Mouse (Mus musculus) midbrain, embryonic 15.5 days (tissue): Measurements from ENCODE around the gene Ralgapa2. TPM values are rescaled to one million over a fixed set of nuclear protein-coding genes. Genes with fewer than 3 reads are reported as not detected.

Source experiments
- ATAC-seq: fragments of 200-750 bp; cut with Nextera tagmentation; replicated peaks from 2 replicates; pipeline ENCODE4 v1.8.0; 2017; ENCODE audit warnings: moderate TSS enrichment
- H3K27ac ChIP-seq: fragments of 300-500 bp; sonication (generic); 2 replicates; pipeline ENCODE4 v1.5.1; 2015; ENCODE audit warnings: mild to moderate bottlenecking, inconsistent platforms
- H3K27me3 ChIP-seq: fragments of 300-500 bp; sonication (generic); replicated peaks from 2 replicates; pipeline ENCODE4 v1.6.1; 2015; ENCODE audit warnings: inconsistent platforms
- H3K36me3 ChIP-seq: fragments of 300-500 bp; sonication (generic); replicated peaks from 2 replicates; pipeline ENCODE4 v1.6.1; 2015; ENCODE audit warnings: inconsistent platforms
- H3K4me1 ChIP-seq: fragments of 300-500 bp; sonication (generic); 2 replicates; pipeline ENCODE4 v1.6.1; 2015; ENCODE audit warnings: inconsistent platforms
- H3K4me2 ChIP-seq: fragments of 300-500 bp; sonication (generic); 2 replicates; pipeline ENCODE4 v1.6.1; 2015; ENCODE audit warnings: inconsistent platforms, mild to moderate bottlenecking, moderate library complexity
- H3K4me3 ChIP-seq: fragments of 300-500 bp; sonication (generic); 2 replicates; pipeline ENCODE4 v1.5.1; 2015; ENCODE audit warnings: mild to moderate bottlenecking, inconsistent platforms
- H3K9ac ChIP-seq: fragments of 300-500 bp; sonication (generic); 2 replicates; pipeline ENCODE4 v1.6.1; 2015; ENCODE audit warnings: mild to moderate bottlenecking, inconsistent platforms
- H3K9me3 ChIP-seq: fragments of 300-500 bp; sonication (generic); 2 replicates; pipeline ENCODE4 v1.6.1; 2016; ENCODE audit warnings: inconsistent platforms
- WGBS: fragments of 180-500 bp; shearing (Covaris S2); methylation state at CpG from one replicate; pipeline ENCODE4 v1.1.7; 2015; ENCODE audit warnings: mixed read lengths; 5-methylcytosine and 5-hydroxymethylcytosine counted together
- polyA plus RNA-seq: library from polyadenylated mRNA; unstranded; fragments of >200 nt; fragmentation: Nextera tagmentation; extraction: Ambion mirVana; gene quantifications from 2 replicates; pipeline ENCODE4 v1.2.1, GENCODE M21; 2015

The Ralgapa2 gene
- polyA plus RNA-seq, 1 experiment from 2014 or later = 15.1 TPM

GRCm38 (mm10) chr2:146416283-146416682 is 95.9 kb downstream of the Ralgapa2 start:
- no peak overlapping the region for H3K27ac ChIP-seq
- no peaks in the 10 kb centered on the region for H3K27me3 ChIP-seq
- H3K36me3 ChIP-seq = 0 out of 2 replicates have a peak, but pooled peaks cover 3% of the 10 kb centered on the region
- no peak overlapping the region for H3K4me3 ChIP-seq
- WGBS = 90% methylated on average over 2 of the region's 2 CpGs
- ATAC-seq = no peak
- no peak overlapping the region for H3K9ac ChIP-seq
- no peaks in the 10 kb centered on the region for H3K9me3 ChIP-seq
- peaks cover 5% of the 10 kb centered on the region for H3K4me1 ChIP-seq
- no peak overlapping the region for H3K4me2 ChIP-seq

- WGBS = 30% methylated on average over 8 of the region's 8 CpGs
- H3K9me3 ChIP-seq = no peaks in the 10 kb centered on the region
- no peak overlapping the region for H3K4me3 ChIP-seq
- H3K27me3 ChIP-seq = no peaks in the 10 kb centered on the region
- H3K4me1 ChIP-seq = peaks cover 5% of the 10 kb centered on the region
- H3K9ac ChIP-seq = no peak overlapping the region
- H3K36me3 ChIP-seq = no peaks in the 10 kb centered on the region
- peak overlapping the region; percentile 74 for H3K27ac ChIP-seq
- ATAC-seq = peak; percentile 95
- 0 out of 2 replicates have a peak overlapping the region, but pooled peaks have one; percentile 24 for H3K4me2 ChIP-seq
Measured at GRCm38 (mm10) chr2:146414484-146415291, 97.5 kb downstream of the Ralgapa2 start.

DNA sequence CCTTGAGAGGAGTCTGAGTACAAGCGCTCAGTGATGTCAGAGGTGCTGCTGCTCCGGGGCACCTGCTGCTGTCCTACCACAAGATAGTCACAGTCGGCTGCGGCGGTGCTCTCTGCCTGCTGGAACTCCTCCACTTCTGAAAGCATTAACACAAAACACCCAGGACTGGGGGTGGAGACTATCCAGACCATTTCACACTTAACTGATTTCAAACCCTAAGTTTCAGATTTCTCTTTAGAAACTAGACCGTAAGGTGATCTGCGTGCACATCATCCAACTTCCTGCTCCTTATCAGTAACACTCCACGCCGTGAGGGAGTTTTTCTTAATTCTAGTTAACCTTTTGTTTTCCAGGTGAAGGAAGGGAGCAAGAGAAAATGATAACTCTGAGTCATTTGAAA is 99.4 kb downstream of the Ralgapa2 start:
- H3K27ac ChIP-seq = no peak overlapping the region

DNA sequence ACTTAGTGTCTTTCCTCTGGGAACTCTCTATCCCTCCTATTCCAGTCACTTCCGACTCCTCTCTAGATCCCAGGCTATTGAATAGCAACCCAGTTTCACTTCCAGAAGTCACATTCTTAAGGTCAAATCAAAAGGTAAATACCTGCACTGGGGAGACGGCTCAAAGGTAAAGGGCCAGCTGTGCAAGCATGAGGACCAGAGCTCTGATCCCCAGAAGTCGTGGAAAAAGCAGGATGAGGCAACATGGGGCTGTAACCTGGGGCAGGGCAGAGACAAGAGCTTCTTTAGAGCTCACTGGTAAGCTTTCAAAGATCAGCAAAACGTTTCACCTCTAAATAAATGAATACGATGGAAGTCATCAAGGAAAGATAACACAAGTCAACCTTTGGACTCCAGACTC is 100.2 kb downstream of the Ralgapa2 start:
- no peak overlapping the region for H3K4me3 ChIP-seq
- H3K4me2 ChIP-seq = no peak overlapping the region
- H3K27me3 ChIP-seq = no peaks in the 10 kb centered on the region
- no peak for ATAC-seq
- no peaks in the 10 kb centered on the region for H3K36me3 ChIP-seq
- WGBS = 85% methylated on average over 5 of the region's 5 CpGs
- H3K4me1 ChIP-seq = peaks cover 5% of the 10 kb centered on the region
- H3K9me3 ChIP-seq = no peaks in the 10 kb centered on the region
- no peak overlapping the region for H3K27ac ChIP-seq
- H3K9ac ChIP-seq = no peak overlapping the region

More for the DNA sequence above, 99.4 kb downstream of the Ralgapa2 start:
- peaks cover 5% of the 10 kb centered on the region for H3K4me1 ChIP-seq
- H3K4me3 ChIP-seq = no peak overlapping the region
- WGBS = 76% methylated on average over 9 of the region's 9 CpGs
- H3K9ac ChIP-seq = no peak overlapping the region
- H3K36me3 ChIP-seq = no peaks in the 10 kb centered on the region
- no peaks in the 10 kb centered on the region for H3K27me3 ChIP-seq
- no peak overlapping the region for H3K4me2 ChIP-seq
- H3K9me3 ChIP-seq = no peaks in the 10 kb centered on the region
- no peak for ATAC-seq

GRCm38 (mm10) chr2:146407078-146407477 is 105.1 kb downstream of the Ralgapa2 start:
- H3K9me3 ChIP-seq = no peaks in the 10 kb centered on the region
- no peak for ATAC-seq
- H3K9ac ChIP-seq = no peak overlapping the region
- no peaks in the 10 kb centered on the region for H3K27me3 ChIP-seq
- H3K4me1 ChIP-seq = no peaks in the 10 kb centered on the region
- H3K4me3 ChIP-seq = no peak overlapping the region
- WGBS = 91% methylated on average over 4 of the region's 4 CpGs
- no peak overlapping the region for H3K4me2 ChIP-seq
- H3K36me3 ChIP-seq = no peaks in the 10 kb centered on the region
- H3K27ac ChIP-seq = no peak overlapping the region

DNA sequence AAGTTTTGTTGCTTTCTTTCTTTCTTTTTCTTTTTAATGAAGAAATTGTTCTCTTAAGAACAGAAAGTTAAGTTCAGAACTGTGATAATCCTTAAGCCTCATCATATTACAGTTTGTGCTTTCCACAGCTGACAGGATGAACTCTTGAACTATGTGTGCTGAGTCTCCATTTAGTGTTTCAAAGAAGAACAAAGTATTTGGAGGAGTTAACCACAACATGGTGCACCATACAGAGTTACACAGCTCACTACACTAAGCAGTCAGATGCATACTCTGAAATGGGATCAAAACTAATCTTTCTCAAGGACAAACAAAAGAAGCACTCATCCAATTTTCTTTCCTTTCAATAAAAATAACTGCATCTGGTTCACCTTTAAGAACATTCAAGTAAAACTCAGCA is 110.6 kb downstream of the Ralgapa2 start:
- no peaks in the 10 kb centered on the region for H3K9me3 ChIP-seq
- H3K36me3 ChIP-seq = no peaks in the 10 kb centered on the region
- no peak overlapping the region for H3K27ac ChIP-seq
- H3K4me2 ChIP-seq = no peak overlapping the region
- no peak for ATAC-seq
- no peak overlapping the region for H3K9ac ChIP-seq
- no peaks in the 10 kb centered on the region for H3K4me1 ChIP-seq
- H3K4me3 ChIP-seq = no peak overlapping the region
- H3K27me3 ChIP-seq = no peaks in the 10 kb centered on the region

DNA sequence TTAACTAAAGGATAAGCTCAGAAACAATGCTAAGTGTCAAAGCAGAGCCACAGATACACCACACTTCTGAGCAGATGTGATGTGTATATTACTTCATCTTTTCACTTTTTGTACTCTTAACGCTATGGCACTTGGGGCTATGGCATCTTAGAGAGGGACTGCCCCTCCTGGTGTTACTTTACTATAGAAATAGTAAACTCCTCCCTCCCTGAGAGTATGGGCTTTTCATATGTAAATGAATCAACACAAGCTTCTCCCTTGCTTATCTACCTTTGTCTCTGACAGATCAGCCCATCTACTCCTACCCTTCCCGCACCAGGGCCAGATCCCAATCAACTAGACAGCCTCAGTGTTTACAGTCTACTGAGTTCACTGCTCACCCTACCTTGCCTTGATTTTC is 111.4 kb downstream of the Ralgapa2 start:
- 21% methylated on average over 2 of the region's 2 CpGs for WGBS
- Histone ChIP-seq H3K9me3 (no peaks in the 10 kb centered on the region), H3K36me3 (no peaks in the 10 kb centered on the region), H3K27me3 (no peaks in the 10 kb centered on the region), H3K4me3 (no peak overlapping the region), H3K4me1 (no peaks in the 10 kb centered on the region), H3K9ac (no peak overlapping the region), H3K4me2 (no peak overlapping the region), H3K27ac (no peak overlapping the region)
- ATAC-seq = no peak

- no peak for ATAC-seq
Measured at GRCm38 (mm10) chr2:146398211-146398865, 113.8 kb downstream of the Ralgapa2 start.

GRCm38 (mm10) chr2:146387211-146387610 is 124.9 kb downstream of the Ralgapa2 start:
- WGBS = 90% methylated on average over 2 of the region's 2 CpGs
- Histone ChIP-seq H3K36me3 (peaks cover 9% of the 10 kb centered on the region; the same call in 1 of the 2 replicates), H3K27me3 (no peaks in the 10 kb centered on the region), H3K27ac (no peak overlapping the region), H3K4me2 (no peak overlapping the region), H3K9ac (no peak overlapping the region), H3K4me3 (no peak overlapping the region), H3K9me3 (no peaks in the 10 kb centered on the region), H3K4me1 (no peaks in the 10 kb centered on the region)
- no peak for ATAC-seq

More at GRCm38 (mm10) chr2:146398211-146398865, 113.8 kb downstream of the Ralgapa2 start:
- no peaks in the 10 kb centered on the region for H3K4me1 ChIP-seq
- H3K4me3 ChIP-seq = no peak overlapping the region
- H3K36me3 ChIP-seq = no peaks in the 10 kb centered on the region
- no peaks in the 10 kb centered on the region for H3K9me3 ChIP-seq
- no peaks in the 10 kb centered on the region for H3K27me3 ChIP-seq
- no peak overlapping the region for H3K4me2 ChIP-seq
- H3K27ac ChIP-seq = no peak overlapping the region
- no peak overlapping the region for H3K9ac ChIP-seq
- 73% methylated on average over 6 of the region's 6 CpGs for WGBS

- H3K27ac ChIP-seq = no peak overlapping the region
- no peaks in the 10 kb centered on the region for H3K4me1 ChIP-seq
- H3K4me3 ChIP-seq = no peak overlapping the region
- H3K9ac ChIP-seq = no peak overlapping the region
- H3K36me3 ChIP-seq = 0 out of 2 replicates have a peak, but pooled peaks cover 4% of the 10 kb centered on the region
- no peak for ATAC-seq
- no peak overlapping the region for H3K4me2 ChIP-seq
- H3K9me3 ChIP-seq = no peaks in the 10 kb centered on the region
- WGBS = 28% methylated on average over 1 of the region's 1 CpGs
- no peaks in the 10 kb centered on the region for H3K27me3 ChIP-seq
Measured at GRCm38 (mm10) chr2:146384582-146384981, 127.6 kb downstream of the Ralgapa2 start.

DNA sequence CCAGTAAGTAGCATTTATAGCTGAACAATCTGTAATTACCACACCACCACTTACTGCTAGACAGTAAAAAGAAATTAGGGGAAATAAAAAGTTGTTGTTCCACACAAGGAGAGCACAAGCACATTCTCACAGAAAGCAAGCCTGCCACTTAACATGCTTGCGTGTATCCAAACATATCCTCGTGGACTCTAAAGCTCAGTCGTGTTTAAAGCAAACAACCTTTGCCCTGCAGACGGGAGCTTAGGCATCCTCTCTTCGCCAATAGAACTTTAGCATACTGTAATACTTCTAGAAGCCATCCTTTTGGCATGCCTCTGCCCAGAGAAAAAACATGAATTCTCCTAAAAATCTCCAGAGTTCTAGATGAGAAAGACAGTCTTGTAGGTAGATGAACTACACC is 135.9 kb downstream of the Ralgapa2 start:
- H3K4me3 ChIP-seq = no peak overlapping the region

DNA sequence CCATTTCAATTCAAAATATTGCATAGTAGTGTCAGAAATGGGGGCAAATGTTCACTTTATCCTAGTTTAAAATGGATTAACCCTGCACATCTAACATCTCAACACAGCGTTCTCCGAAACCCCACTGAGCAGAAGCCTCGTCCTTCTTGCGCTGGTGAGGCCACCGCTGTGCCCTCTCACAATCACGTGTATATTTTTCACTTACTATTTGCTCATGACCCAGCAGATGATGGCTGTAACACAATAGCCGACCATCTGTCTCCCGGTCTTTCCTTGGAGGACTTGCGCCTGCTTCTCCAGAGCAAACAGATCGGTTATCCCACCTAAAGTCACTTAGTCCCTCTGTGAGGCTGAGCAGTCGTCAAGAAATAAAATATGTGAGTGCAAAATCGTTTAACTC is 146.0 kb downstream of the Ralgapa2 start:
- H3K27me3 ChIP-seq = no peaks in the 10 kb centered on the region
- no peak overlapping the region for H3K4me3 ChIP-seq
- H3K4me1 ChIP-seq = peaks cover 4% of the 10 kb centered on the region; the same call in 1 of the 2 replicates
- no peak overlapping the region for H3K27ac ChIP-seq
- no peaks in the 10 kb centered on the region for H3K9me3 ChIP-seq
- H3K9ac ChIP-seq = no peak overlapping the region
- no peak overlapping the region for H3K4me2 ChIP-seq
- WGBS = 54% methylated on average over 12 of the region's 12 CpGs
- H3K36me3 ChIP-seq = no peaks in the 10 kb centered on the region
- no peak for ATAC-seq

More for the DNA sequence above, 135.9 kb downstream of the Ralgapa2 start:
- no peaks in the 10 kb centered on the region for H3K27me3 ChIP-seq
- no peak for ATAC-seq
- H3K4me1 ChIP-seq = no peaks in the 10 kb centered on the region
- WGBS = 90% methylated on average over 5 of the region's 5 CpGs
- H3K27ac ChIP-seq = no peak overlapping the region
- no peak overlapping the region for H3K4me2 ChIP-seq
- H3K36me3 ChIP-seq = no peaks in the 10 kb centered on the region
- no peak overlapping the region for H3K9ac ChIP-seq
- no peaks in the 10 kb centered on the region for H3K9me3 ChIP-seq
